Mouse (Mus musculus): ENCODE data around the gene Dmrta2.

The Dmrta2 gene

DNA sequence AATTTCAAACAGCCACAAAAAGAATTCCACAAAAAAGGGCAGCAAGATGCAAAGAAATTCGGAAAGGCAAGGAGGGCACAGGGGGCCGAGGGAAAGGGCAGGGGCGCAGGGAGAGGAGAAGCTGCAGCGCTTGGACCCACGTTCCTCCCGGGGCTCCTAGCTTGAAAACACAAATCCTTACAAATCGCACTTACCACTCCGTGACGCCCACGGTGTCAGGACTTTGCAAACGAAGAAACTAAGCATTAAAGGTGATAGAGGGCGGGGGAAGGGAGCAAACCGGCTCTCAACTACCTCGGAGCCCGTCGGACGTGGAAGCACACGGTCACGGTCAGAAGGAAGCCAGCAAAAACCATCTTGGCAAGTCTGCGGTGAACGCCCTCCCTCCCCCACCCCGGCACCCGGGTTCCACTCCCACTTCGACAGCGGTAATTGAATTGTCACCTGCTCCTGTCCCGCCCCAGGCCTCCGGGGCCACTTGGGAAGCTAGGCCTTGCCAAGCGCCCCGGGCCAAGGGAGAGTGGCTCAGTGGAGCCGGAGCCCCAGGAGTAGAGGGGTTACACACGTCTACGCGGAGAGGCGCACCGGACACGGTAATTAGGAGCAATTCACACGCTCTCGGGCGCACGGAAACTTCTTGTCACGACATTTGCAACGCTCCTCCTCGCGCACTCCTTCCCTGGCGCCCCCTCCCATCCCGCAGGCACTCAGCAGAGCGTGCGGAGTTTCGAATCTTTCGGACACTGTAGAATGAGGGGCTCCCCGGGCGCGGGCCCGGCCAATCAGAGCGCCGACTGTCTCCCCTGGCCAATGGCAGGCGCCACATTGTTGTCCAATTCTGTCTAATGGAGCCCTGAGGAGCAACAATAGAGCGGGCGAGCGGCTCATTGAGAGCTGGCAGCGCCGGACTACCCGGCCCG is at the start of gene Dmrta2:
Gene Dmrta2 (plus strand): TSS at position 906 of the 920 bp plus-strand sequence.
- peak; percentile 89 for DNase-seq (ENCODE audit: extremely low spot score, low spot score)

DNA sequence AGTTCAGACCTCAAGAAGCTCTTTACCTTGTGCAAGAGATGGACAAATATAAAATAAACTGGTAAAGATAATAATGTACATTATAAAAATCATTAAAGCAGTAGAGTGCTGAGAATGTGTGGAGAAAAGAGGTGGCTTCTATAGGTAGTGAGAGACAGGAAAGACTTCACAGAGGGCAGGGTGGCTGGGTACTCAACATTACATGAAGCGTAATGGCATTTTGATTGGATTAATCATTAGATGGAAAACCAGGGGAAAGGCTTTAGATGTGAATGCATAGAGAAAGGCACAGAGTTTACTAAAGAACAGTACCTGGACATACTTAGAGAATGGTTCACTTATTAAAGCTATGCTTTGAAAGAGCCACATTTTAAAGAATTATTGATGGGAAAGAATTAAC is 48.8 kb upstream of the Dmrta2 start:
- no peak for DNase-seq (ENCODE audit: extremely low spot score, low spot score)

- DNase-seq (ENCODE audit: extremely low spot score, low spot score) = no peak
These were observed 47.4 kb upstream of the Dmrta2 start for GRCm38 (mm10) chr4:109930445-109930844.

DNA sequence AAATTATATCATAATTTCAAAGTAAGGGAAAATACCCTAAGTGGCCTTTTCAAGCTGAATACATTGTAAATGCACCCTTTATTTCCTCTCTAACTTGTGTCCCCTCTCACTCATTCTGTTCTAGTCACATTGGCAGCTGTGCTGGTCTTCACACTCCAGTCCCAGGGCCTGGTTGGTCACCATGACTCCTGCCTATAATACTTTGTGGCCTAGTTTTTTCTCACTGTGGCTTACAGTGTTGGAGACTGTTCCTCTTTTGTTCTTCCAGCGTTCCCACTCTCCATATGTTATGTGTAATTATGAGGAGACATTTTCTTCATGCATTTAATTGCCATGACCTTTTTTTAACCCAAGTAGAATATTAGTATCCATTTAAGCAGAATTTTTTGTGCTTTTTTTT is 46.9 kb upstream of the Dmrta2 start:
- DNase-seq (ENCODE audit: extremely low spot score, low spot score) = no peak

GRCm38 (mm10) chr4:109936557-109936956 is 41.3 kb upstream of the Dmrta2 start:
- no peak for DNase-seq (ENCODE audit: extremely low spot score, low spot score)

GRCm38 (mm10) chr4:109939291-109939690 is 38.6 kb upstream of the Dmrta2 start:
- DNase-seq (ENCODE audit: extremely low spot score, low spot score) = no peak

DNA sequence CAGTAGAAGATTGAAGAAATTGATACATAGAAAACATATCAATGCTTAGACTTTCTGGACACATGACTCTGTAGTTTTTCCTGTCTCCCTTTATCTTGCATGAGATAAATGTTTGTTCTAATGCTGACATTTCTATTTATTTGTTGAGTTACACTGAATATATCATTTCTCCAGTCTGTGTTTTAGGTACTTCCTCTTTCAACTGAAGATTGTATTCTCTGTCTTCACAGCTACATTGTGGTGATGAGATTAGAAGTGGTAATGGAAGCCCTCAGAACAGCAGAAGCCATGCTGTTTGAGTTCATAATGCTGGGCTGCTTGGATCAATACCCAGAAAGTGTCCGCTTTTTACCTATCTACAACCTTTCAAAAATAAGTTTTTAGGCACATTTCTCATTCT is 32.3 kb upstream of the Dmrta2 start:
- no peak for DNase-seq (ENCODE audit: extremely low spot score, low spot score)

DNA sequence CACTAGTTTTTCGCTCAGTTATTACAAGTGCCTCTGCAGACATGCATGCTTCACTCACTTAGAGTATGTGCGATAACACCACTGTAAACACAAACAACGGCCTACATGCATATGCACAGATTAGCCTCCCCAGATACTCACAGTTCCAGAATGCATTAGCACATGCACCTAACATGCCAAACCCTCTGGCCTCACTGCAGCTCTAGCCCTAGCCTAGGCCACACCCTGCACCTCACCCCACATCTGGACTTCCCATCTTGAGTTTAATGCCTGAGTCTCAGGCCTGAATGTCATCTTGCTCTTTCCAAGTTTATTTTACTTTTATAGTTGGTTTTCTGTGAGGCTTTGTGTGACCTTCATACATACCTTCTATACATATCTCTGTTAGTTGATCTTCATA is 28.5 kb upstream of the Dmrta2 start:
- no peak for DNase-seq (ENCODE audit: extremely low spot score, low spot score)

- no peak for DNase-seq (ENCODE audit: extremely low spot score, low spot score)
These were observed 24.3 kb upstream of the Dmrta2 start for GRCm38 (mm10) chr4:109953509-109953908.

GRCm38 (mm10) chr4:109960201-109960935 is 17.5 kb upstream of the Dmrta2 start:
- no peak for DNase-seq (ENCODE audit: extremely low spot score, low spot score)

- DNase-seq (ENCODE audit: extremely low spot score, low spot score) = no peak
These were observed 14.1 kb upstream of the Dmrta2 start for GRCm38 (mm10) chr4:109963570-109964279.

GRCm38 (mm10) chr4:109969561-109969960 is 8.3 kb upstream of the Dmrta2 start:
- DNase-seq (ENCODE audit: extremely low spot score, low spot score) = no peak

DNA sequence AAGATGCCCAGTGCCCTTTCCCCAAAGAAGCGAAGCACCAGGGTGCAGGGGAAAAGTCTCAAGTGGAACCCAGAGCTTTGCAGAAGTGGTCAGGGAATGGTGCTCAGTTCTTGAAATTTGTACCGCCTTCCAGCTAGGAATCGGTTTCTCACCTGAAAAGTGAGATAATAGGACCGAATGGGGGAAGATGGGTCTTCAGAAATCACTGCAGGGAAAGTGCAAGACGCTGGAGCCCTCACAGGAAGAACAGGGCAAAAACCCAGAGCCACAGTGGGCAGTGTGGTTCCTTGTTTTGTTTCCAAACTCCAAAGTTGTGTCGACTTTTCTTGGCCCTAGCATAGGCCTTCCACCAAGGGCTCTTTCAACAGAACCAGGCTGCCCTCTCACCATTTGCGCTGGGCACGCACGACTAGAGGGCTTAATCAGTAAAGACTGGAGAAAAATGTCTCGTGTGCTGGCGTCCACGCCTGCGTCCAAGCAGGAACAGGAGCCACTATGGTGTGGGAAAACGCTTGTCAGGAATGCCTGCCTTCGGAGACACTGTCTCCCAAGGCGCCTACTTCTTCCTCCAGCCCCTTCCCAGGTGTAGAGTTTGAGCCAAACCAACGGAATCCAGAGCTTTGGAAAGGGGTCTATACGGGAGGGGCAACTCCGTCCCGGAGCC is 3.7 kb upstream of the Dmrta2 start:
- DNase-seq (ENCODE audit: extremely low spot score, low spot score) = peak; percentile 49

GRCm38 (mm10) chr4:109974655-109975380 is 3.0 kb upstream of the Dmrta2 start:
- DNase-seq (ENCODE audit: extremely low spot score, low spot score) = no peak

DNA sequence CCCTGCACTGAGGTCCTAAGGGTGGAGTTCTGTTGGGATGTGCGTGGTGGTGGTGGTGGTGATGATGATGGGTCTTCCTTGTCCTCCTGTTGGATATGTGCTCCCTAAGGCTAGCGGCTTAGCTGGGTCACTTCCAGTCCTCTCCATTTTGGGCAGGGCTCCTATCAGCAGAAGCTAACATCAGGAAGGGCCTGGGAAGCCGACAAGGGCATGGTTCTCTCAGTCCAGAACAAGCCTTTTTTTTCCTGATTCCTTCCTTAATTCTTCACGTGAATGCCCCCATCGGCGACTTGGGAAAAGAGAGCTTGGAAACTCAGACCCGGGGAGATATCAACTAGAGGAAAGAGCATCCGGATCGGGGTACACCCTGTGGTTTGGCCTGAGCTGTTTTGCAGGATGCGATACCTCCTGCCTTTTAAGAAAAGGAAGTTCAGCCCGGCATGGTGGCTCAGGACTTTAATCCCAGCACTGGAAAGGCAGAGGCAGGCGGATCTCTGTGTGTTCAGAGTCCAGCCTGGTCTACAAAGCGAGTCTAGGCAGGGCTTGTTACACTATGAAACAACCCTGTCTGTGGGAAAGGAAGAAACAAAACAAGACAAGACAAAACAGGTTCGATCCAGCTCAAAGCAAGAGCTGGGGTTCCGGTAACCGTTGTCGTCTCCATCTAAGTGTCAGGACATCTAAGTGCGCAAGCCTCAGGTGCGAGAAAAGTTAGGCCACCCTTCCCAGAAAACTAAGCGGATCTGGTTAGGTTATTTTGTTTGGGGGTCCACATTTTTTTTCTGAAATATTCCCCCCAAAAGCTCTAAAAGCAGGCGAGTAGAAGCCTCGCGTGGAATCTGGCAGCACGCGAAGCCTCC is 2.2 kb upstream of the Dmrta2 start:
- DNase-seq (ENCODE audit: extremely low spot score, low spot score) = peak; percentile 56

GRCm38 (mm10) chr4:109976273-109977147 is 1.3 kb upstream of the Dmrta2 start:
- DNase-seq (ENCODE audit: extremely low spot score, low spot score) = peak; percentile 52

GRCm38 (mm10) chr4:109978068-109978857 is 410 bp downstream of the Dmrta2 start:
- peak; percentile 67 for DNase-seq (ENCODE audit: extremely low spot score, low spot score)

DNA sequence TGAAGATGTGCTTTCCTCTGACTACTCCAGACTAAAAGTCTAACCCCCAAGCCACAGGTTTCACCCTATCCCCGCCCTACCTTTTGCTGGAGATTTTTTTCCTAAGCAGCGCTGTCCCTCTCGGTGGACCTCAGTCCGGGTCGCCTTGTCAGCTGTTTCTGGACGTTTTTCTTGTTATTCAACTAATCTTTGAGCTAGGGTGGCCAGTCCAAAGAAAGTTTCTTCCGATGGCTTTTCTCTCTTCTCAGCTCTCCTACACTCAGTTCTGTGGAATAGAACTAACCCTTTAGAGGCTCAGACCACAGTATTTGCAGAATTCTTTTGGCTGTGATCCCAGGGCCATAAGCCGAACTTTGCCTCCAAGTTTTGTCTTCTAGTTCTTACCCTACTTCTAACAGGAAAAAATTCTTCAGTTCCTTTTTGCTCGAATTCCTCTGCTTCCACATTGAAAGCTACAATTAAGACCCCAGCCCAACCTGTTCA is 1.0 kb downstream of the Dmrta2 start:
- no peak for DNase-seq (ENCODE audit: extremely low spot score, low spot score)

Data from neural tube, embryonic 10.5 days (tissue).